Mouse (Mus musculus): ENCODE measurements at regions not wholly inside any gene's neighbourhood (a gene's known extent, or its start where the extent isn't known, plus 50 kb on each side); places are given as distances from the start of the nearest gene placed in this dataset.
A peak's percentile ranks its signal among the peaks of the same experiment; 100 is the strongest.

- DNase-seq: no peak
Observed at GRCm38 (mm10) chr12:7662027-7662426, 315.4 kb upstream of the Apob start.

GRCm38 (mm10) chr12:7670114-7670513, 307.3 kb upstream of the Apob start:
- DNase-seq: no peak

GRCm38 (mm10) chr12:7670561-7670960, 306.9 kb upstream of the Apob start:
- DNase-seq: no peak

GRCm38 (mm10) chr12:7691996-7692395, 285.5 kb upstream of the Apob start:
- DNase-seq: no peak

GRCm38 (mm10) chr12:7698324-7698944, 279.0 kb upstream of the Apob start:
- no peak for DNase-seq

GRCm38 (mm10) chr12:7709102-7709501, 268.3 kb upstream of the Apob start:
- DNase-seq: no peak

DNA sequence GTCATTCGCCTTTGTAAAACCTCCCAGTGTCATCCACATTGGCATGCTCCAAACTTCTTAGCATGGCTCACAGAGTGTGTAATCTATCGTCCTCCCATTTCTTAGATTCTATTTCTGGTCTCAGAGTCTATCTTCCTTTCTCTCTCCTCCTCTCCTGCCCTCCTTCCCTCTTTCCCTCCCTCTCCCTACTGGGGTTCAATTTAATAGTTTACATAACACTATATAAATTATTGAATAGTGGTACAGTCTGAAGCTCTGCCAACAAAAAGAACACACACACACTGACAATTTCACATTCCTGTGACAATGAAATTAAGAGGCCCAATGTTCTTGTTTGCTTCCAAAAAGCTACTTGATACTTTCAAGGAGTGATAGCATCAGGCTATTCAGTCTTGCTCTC, 267.6 kb upstream of the Apob start:
- DNase-seq: no peak

DNA sequence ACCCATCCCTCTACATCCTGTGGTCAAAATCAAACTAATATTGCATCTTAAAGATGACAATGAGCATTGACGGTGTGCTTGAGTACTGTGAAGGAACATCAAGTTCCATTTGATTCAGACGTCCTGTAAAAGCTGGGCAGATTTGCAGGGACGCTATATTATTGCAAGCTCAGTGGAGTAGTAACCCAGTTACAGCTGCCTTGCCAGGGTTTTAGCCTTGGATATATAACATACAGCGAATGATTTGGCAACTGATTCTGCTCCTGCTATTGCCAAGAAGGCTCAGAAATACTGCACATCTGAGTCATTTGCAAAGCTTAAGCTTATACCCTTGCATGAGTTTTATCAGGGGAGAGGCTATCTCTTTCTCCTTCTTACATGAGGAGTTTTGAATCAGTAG, 262.4 kb upstream of the Apob start:
- DNase-seq: no peak

DNA sequence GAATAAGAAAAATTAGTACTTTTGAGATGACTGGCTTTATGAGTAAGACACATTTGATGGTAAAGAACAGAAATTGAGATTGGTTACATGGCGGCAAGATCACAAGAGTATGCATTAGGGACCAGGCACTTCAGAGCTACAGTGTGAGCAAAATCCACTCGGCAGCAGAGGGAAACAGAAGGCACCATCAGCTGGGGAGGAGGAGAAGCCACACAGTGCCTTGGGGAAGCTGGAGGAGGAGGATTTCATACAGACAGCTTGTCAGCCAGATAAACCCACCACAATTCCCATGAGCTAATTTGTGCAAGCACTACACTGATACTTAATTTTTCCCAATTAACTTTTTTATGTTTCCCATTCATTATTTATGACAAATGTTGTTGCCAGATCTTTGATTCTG, 258.9 kb upstream of the Apob start:
- peak; percentile 62 to 69 for DNase-seq

GRCm38 (mm10) chr12:7719080-7719479, 258.4 kb upstream of the Apob start:
- DNase-seq: no peak

GRCm38 (mm10) chr12:7724992-7725391, 252.5 kb upstream of the Apob start:
- DNase-seq: no peak

GRCm38 (mm10) chr12:7738020-7738419, 239.4 kb upstream of the Apob start:
- no peak for DNase-seq

GRCm38 (mm10) chr12:7738629-7739351, 238.7 kb upstream of the Apob start:
- no peak for DNase-seq

- DNase-seq: no peak
Observed at GRCm38 (mm10) chr12:7739352-7739994, 238.0 kb upstream of the Apob start.

DNA sequence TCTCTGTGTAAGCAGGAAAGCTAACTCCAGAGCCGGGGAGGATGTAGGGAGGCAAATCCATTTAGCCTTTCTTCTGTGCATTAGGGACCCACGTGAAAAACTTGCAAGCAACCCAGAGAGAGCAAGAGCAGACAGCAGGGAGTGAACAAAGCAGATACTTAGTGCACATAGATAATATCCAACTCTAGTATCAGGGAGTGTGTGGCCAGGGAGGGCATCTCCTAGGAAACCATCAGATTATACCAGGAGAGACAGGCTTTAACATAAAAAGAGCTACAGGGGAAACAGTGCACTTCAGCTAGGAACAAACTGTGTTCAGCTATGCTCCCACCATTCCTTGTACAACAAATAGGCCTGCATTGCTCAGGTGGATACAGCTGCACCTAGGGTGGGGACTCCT, 230.7 kb upstream of the Apob start:
- no peak for DNase-seq

- DNase-seq: no peak
Observed at GRCm38 (mm10) chr12:7749319-7750238, 227.9 kb upstream of the Apob start.

DNA sequence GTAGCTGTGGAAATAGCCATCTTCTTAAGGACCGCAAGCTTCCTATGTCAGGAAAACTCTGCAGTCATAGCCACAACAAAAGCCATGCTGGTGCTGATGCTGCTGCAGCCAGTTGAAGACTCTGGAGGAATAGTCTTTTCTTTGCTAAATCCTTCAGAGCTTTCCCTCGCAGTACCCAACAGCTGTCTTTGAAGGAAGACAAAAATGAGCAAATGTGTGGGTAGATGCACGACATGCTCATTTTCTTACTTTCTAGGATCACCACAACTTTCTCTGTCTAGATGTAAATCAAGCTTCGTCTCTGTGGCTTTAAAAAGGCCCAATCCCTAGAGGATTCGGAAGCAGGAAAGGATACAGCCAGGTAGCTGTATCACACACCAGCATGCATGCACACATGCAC, 222.6 kb upstream of the Apob start:
- no peak for DNase-seq

- no peak for DNase-seq
Observed at GRCm38 (mm10) chr12:7764795-7765697, 212.4 kb upstream of the Apob start.

DNA sequence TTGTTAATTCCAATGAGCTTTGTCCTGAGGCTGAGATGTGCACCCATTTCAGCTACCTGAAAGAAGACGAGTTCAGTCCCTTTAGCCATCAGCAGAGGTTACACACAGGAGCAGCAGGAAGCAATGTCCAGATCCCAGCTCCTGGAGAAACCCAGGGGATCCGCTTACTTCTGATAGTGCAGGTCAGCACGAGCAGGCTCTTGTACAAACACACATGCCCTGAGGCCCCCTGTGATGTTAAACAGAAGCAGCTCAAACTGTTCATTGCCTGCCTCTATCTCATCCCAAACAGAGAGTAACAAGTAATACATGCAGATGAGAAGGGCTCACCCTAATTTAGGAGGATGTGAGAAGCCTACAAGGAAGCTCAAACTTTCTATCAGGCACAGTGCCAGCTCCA, 203.3 kb upstream of the Apob start:
- DNase-seq: no peak

GRCm38 (mm10) chr12:7776335-7776734, 201.1 kb upstream of the Apob start:
- DNase-seq: peak; percentile 20 to 48

DNA sequence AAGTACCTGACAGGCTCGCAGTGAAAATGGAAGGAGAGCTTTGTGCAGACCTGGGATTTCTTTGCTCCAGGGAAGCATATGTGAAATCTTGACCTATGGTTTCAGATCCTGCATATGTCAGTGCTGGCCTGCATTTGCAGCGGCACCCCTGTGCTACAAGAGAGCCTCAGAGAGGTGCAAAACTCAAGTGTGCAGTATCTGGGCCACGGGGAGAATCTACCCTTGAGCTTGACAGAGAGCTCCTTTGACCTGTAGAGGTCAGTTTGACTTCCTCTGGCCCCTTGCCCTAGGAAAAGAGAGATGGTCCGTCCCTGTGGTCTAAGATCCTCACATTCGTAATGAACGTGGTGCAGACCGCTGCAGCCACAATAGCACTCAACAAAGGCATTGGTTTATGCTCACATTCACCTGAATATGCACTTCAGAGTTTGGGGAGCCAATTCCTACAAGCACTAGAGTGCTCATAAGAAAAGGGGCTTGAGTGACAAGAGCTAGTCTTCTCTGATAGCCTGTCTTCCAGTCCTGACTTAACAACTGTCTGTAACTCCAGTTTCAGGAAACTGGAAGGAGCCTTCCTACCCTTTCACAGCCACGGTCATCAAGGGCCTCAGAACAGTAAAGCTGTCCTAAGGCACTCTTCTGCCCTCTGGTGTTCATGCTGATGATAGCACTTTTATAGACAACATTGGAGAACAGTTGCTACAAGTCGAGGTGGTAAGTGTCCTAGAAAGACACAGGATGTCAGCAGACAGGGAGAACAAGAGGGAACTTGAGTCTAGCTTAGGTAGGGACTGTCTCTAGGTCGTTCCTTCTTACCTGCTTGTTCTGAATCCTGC, 200.0 kb upstream of the Apob start:
- DNase-seq: peak in 1 of 2 experiments; percentile 43

Measured in layer of hippocampus, postnatal 36 days (tissue).